Mouse (Mus musculus) heart, postnatal 0 days (tissue): ENCODE results near the gene Fhl2.

Experiments used
- CTCF ChIP-seq: IDR thresholded peaks from 2 replicates; pipeline ENCODE4 v1.5.1; 2016; ENCODE audit warnings: antibody characterized with exemption, control low read depth, low read depth
- EP300 ChIP-seq: IDR thresholded peaks from 2 replicates; pipeline ENCODE4 v1.6.1; 2016; ENCODE audit warnings: antibody characterized with exemption, low read depth

- no peak for TF ChIP-seq CTCF
- TF ChIP-seq EP300: no peak
Observed at GRCm38 (mm10) chr1:43078124-43078523, 118.7 kb downstream of the Fhl2 start.
